Mouse (Mus musculus) liver, embryonic 15.5 days (tissue): ENCODE measurements around the gene Cox7a1. TPM values are rescaled to one million over a fixed set of nuclear protein-coding genes. Genes with fewer than 3 reads are reported as not detected.

ENCODE experiments used
- polyA plus RNA-seq: library from polyadenylated mRNA; unstranded; fragments of >200 nt; fragmentation: Nextera tagmentation; extraction: Ambion mirVana; gene quantifications from 2 replicates; pipeline ENCODE4 v1.2.1, GENCODE M21; 2015

Gene Cox7a1
- polyA plus RNA-seq, 1 experiment from 2014 or later = 7.7 TPM

Other genes starting within 250 kb of the Cox7a1 start
- gene Zfp74, start 230.1 kb upstream of the Cox7a1 start, polyA plus RNA-seq = 1.5 and 1.8 TPM in 2 replicates
- 8.2 and 12.5 TPM in 2 replicates for gene Zfp568, start 200.2 kb upstream of the Cox7a1 start, polyA plus RNA-seq
- gene Zfp14, start 132.8 kb upstream of the Cox7a1 start, polyA plus RNA-seq = 0.37 and 0.53 TPM in 2 replicates
- gene Zfp82, start 111.2 kb upstream of the Cox7a1 start, polyA plus RNA-seq = 1.3 and 1.6 TPM in 2 replicates
- gene Gm26920, start 93.7 kb upstream of the Cox7a1 start, polyA plus RNA-seq = not detected in 2 replicates
- 1.4 and 1.9 TPM in 2 replicates for gene Zfp566, start 93.6 kb upstream of the Cox7a1 start, polyA plus RNA-seq
- 12.2 and 13.4 TPM in 2 replicates for gene Zfp260, start 89.4 kb upstream of the Cox7a1 start, polyA plus RNA-seq
- gene Zfp382, start 62.2 kb upstream of the Cox7a1 start, polyA plus RNA-seq = 1.4 and 1.6 TPM in 2 replicates
- 4.2 and 4.5 TPM in 2 replicates for gene Zfp146, start 14.4 kb upstream of the Cox7a1 start, polyA plus RNA-seq
- gene Capns1, start 14.7 kb downstream of the Cox7a1 start, polyA plus RNA-seq = 36.2 and 40.8 TPM in 2 replicates
- 43.3 and 44.4 TPM in 2 replicates for gene Polr2i, start 47.8 kb downstream of the Cox7a1 start, polyA plus RNA-seq
- 42.0 and 44.0 TPM in 2 replicates for gene Tbcb, start 48.1 kb downstream of the Cox7a1 start, polyA plus RNA-seq
- gene Ovol3, start 51.6 kb downstream of the Cox7a1 start, polyA plus RNA-seq = not detected in 2 replicates
- 0.17 TPM in 2 replicates for gene Thap8, start 96.0 kb downstream of the Cox7a1 start, polyA plus RNA-seq
- 8.1 and 8.9 TPM in 2 replicates for gene Wdr62, start 96.3 kb downstream of the Cox7a1 start, polyA plus RNA-seq
- gene Clip3, start 107.6 kb downstream of the Cox7a1 start, polyA plus RNA-seq = 0.55 and 0.76 TPM in 2 replicates
- gene Alkbh6, start 124.6 kb downstream of the Cox7a1 start, polyA plus RNA-seq = 15.9 and 16.5 TPM in 2 replicates
- gene Syne4, start 130.7 kb downstream of the Cox7a1 start, polyA plus RNA-seq = 15.7 and 20.2 TPM in 2 replicates
- 1.4 and 2.0 TPM in 2 replicates for gene E130208F15Rik, start 137.6 kb downstream of the Cox7a1 start, polyA plus RNA-seq
- gene Sdhaf1, start 139.8 kb downstream of the Cox7a1 start, polyA plus RNA-seq = 4.3 and 5.1 TPM in 2 replicates
- 1.9 and 2.0 TPM in 2 replicates for gene Lrfn3, start 178.6 kb downstream of the Cox7a1 start, polyA plus RNA-seq
- 146 and 160 TPM in 2 replicates for gene Tyrobp, start 229.6 kb downstream of the Cox7a1 start, polyA plus RNA-seq
- 6.7 and 7.0 TPM in 2 replicates for gene Hcst, start 235.7 kb downstream of the Cox7a1 start, polyA plus RNA-seq
- 1.6 and 1.8 TPM in 2 replicates for gene Nfkbid, start 237.6 kb downstream of the Cox7a1 start, polyA plus RNA-seq